Mouse (Mus musculus) heart, adult 9 months (tissue): Measurements from ENCODE around the gene Med8.
A peak's percentile ranks its signal among the peaks of the same experiment; 100 is the strongest.

ENCODE experiments used
- DNase-seq, 2 experiments: peaks; one replicate each; pipeline ENCODE4 v3.0.0; 2022; ENCODE audit warnings: low spot score in 2 of 2

Med8 gene

DNA sequence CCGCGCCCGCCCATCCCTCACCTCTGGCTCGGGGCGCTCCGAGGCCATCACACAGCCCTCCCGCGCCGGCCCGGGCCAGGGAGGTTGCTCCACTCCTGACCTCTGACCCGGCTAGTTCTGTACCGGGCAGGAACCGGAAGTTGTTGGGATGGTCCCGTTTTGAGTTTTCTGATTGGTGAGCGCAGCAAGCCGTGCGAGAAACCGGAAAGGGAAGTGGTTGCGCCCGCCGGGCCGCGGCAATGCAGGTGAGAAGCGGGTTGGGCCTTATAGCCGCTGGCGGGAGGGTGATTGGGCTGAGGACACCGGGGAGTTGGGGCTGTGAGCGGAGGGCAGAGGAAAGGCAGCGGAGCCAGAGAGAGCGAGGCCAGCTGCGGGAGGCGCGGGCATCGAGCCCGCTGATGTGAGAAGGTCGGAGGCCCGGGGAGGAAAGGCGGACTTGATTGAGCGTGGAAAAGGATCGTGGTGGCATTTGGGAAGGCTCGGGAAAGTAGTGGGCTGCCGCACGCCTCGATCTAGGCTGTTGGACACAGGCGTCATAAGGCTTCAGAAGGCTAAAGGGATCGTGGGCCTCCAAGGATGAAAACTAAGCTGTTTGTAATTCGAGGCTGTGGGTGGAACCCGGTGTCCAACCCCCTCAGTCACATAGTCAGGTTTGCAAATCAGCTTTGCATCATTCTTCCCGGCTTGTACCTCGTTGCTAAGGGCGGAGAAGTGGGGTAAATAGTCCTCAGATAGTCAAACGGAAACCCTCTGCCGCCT lies at the start of gene Med8, which contains the start of gene Szt2:
TSS of gene Med8 (plus strand) at position 196 of the 759 bp plus-strand sequence.
TSS of gene Szt2 (minus strand) at position 132 of the 759 bp plus-strand sequence.
- peak; percentile 93 to 95 for DNase-seq

DNA sequence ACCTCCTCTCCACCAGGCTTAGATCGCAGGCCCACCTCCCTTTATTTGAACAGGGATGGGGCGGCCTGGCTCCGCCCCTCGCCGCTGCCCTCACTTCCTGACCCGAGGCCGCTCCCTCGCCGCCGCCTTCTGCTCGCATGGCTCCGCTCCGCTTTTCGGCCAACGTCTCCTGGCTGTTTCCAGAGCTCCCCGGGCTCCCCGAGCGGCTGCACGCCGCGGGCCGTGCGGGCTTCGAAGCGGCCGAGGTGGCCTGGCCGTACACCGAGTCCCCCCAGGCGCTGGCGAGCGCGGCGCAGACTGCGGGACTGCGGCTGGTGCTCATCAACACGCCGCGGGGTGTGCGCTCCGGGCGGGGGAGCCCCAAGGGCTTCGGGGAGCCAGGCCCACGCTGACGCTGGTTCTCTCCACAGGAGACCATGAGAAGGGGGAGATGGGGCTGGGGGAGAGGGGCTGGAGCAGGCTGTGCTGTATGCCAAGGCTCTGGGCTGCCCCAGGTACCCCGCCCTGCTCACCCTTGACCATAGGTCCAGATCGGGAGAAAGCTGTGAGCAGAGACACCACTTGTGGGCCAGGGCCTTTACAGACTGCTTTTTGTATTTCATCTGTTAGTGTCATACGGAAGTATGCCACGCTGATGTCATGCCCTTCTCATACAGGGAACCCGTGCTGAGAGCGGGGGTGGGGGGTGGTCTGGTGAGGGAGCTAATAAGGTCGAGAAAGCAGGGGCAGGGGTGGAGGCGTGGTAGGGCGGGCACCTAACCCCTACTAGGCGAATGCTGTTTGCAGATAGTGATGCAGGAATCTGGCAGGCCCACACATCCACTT lies 49.0 kb upstream of the Med8 start:
- DNase-seq, result peak; percentile 72 to 74

DNA sequence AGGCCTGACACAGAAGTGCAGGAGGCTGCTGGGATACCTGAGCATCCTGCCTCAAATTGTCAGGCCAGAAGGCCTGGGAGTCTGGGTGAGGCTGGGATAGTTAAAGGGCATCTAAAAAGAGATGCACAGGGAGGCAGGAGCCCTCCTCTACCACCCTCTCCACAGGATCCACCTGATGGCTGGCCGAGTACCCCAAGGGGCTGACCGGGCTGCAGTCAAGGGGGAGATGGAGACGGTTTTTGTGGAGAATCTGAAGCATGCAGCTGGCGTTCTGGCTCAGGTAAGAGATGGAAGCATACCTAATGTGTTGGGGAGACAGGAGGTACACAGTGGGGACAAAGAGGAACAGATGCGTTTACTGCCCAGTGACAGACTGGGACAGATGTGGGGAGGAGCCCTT lies 47.7 kb upstream of the Med8 start:
- no peak for DNase-seq

DNA sequence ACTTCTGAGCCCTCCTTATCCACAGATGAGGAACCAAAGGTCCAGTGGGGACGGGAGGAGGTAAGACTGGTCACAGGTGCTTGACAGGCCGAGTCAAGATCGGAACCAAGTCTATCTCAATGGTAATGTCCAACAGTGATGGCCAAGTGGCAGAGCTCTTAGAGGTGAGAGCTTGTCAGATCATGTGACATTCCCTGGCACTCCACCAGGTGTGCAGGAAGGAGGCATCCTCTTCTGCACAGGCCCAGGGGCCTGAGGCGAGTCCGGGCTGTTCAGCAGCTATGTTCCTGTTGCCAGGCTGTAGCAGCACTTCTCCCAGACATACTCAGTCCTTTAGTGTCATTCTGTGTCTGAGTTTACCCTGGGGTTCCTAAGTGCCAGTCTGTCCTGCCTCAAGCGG lies 46.3 kb upstream of the Med8 start:
- no peak for DNase-seq

DNA sequence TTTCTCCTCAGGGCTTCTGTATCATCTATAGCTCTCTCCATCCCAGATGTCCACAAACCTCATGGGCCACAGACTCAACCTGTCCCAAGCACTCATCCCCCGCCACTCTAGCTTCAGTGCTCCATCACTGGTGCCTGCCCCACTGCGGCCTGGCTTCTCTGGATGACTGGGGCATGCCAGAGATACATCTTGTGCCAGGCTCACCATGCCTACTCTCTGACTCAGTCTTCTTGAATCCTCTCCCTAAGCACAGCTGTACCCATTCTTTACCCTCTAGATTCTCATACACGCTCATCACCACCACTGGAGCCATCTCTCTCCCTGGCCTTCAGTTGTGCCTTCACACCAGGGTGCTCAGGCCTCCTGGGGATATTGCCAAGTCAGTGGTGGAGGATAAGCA lies 45.2 kb upstream of the Med8 start:
- no peak for DNase-seq

DNA sequence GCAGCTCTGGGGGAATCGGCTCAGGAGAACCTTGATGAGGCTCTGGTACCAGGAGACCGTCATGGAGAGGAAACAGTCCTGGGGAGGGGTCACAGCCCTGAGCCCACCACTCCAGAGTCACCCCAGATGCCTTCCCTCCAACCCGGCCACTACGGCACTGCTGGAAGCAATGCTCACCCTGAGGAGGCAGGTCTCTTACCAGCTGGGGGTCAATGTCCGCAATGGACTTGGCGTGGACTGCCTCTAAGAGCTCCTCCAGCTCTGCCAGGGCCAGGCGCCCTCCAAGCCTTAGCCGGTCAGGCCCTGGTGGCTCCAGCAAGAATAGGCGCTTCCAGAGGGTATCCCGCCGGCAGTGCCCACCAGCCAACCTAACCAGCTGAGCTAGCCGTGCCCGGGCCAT lies 44.5 kb upstream of the Med8 start:
- DNase-seq, result no peak

DNA sequence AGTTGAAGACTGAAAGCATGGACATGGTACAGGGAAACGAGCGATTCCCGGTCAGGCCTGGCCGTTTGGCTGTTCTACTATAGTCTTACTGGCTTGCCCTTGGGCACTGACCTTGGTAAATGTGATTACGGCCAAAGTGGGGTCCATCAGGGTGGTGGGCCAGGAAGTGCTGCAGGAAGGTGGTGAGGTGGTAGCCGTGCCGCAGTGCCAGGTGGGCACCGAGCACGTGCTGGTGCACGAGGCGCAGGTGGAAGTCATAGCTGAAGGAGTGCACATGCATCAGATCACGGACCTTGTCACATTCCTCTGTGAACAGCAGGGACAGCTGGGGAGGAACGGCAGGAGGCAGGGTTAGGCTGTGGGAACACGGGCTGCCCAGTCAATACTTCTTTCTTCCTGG lies 43.1 kb upstream of the Med8 start:
- DNase-seq, result no peak

DNA sequence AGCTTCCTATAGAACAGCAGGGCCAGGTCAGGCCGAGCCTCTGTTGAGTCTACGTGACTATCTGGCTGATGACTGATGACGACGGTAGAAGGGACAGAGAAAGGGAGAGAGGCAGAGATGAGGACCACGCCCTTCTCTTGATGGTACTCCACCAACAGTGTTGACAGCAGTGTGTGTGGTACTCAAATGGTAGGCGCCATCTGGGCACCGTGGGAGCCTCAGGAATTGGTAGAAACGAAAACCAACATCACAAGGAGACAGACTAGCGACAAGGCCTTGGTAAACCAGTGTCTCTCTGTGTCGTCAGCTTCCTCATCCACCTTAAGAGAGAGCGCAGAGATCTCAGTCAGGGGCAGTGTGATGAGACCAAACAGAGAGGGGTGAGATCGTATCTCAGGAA lies 41.6 kb upstream of the Med8 start:
- DNase-seq, result no peak

DNA sequence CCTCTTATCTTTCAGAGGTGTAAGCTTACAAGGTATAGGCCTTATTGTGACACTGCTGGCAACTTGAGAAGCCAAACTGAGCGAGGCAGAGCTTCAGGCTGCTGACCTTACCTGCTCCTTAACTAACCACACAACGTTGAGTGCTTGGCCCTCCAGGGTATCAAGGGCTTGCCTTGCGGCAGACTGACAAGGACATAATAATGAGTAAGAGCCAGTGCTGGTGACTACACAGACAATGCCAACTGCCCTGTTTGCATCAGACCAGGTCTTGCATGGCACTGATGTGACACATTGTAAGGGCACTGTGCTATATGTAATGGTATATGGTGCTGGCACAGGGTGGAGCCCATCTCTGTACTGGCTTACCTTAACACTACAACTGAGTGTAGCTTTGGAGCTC lies 40.5 kb upstream of the Med8 start:
- DNase-seq, result no peak

DNA sequence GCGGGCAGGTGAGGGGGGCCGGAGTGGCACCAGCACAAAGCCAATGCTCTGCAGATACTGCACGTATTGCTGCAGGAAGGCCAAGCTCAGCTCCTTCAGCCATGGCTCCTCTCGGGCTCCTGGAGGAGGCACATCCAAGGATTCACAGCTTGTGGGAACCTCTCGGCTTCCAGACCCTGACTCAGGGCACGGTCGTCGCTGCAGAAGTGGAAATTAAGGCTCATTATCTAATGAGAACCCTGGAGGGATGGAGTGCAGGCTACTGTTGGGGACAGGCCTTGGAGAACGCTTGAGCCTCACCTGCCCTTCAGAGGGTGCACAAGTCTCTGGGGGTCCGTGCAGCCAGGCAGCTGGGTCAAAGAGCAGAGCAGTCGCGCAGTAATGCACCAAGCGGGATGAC lies 37.3 kb upstream of the Med8 start:
- DNase-seq, result no peak

DNA sequence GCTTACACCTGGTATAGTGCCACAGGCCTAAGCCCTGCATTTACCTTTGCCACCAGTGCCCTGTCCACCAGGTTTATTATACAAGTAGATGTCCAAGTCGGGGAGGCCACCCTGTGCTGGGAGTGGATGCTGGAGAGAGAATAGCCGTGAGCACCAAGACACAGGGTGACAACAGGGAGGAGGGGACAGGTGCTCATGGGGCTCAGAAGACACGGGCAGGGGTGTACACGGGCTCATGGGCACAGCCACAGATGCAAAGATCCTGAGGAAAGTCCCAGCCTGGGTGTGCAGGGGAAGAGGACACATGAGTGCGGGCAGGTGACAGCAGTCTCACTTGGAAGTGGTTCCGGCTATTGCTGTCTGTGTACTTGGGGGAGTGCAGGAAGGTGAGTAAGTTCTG lies 33.1 kb upstream of the Med8 start:
- DNase-seq, result no peak

DNA sequence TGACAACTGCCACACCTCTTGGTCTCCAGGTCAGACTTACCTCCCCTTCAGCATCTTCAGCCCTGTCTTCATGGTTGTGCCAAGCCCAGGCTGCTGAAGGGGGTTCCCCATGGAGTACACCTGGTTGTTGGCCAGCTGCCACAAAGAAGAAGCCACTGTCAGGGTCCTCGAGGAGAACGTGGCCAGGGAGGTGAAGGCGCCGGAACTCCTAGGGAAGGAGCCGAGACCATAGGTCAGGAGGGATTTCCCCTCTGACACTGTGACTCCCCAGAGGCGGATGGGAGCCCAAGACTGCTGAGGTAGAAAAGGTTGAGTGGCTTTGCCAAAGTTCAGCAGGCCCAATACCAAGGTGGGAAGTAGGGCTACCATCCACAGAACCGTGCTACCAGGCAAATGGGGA lies 25.9 kb upstream of the Med8 start:
- no peak for DNase-seq

DNA sequence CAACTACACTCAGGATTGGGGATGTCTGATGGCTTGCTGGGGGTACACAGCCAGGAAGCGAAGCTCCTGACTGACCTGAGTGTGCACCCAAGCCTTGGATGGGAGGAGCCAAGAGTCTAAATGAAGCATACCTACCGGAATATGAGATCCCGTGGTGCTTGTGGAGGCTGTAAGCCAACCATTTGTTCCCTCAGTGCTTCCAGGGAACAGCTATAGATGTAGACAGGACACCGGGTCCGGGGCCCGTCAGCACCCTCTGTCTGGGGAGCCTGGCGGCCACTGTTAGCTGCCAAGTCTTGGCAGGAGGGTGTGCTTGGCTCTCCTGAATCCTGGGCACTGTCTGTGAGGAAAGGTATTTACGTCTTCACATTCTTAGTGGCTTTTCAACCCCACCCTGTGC lies 21.8 kb upstream of the Med8 start:
- DNase-seq, result peak in 1 of 2 experiments; percentile 23

DNA sequence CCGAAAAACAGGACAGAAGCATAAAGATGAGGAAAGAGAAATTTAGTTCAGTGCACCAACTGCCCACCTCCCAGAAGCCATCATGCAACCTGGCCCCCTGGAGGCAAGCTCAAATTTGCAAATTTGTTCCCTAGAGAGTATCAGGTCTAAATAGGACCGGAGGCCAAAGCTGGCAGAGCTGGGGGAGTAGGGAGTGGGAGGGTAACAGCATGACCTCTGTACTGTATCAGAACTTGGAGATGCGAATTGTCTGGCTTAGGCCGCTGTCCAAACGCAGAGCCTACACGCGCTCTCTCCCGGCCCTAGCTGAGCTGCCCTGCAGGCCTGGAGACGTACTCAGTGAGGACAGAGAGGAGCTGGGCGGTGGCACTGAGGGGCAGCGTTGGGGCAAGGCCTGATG lies 19.0 kb upstream of the Med8 start:
- DNase-seq, result no peak

DNA sequence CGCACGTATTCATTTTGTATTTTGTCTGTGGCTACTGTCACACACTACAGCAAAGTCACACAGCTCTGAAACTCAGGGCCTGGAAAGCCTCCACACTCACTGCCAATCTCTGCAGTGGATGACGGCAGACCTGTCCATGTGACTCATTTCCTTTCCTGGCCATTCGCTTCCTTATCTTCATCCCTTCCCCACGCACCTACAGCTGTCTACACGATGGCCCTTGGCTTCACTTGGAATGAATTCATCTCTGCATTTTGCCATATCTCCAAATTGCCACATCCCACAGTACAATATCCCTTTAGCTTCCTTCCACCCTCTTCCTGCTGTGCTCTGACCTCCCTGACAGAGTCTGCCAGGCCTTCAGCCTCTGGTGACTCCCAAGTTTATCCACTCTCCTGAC lies 14.6 kb upstream of the Med8 start:
- DNase-seq, result peak; percentile 29 to 45

DNA sequence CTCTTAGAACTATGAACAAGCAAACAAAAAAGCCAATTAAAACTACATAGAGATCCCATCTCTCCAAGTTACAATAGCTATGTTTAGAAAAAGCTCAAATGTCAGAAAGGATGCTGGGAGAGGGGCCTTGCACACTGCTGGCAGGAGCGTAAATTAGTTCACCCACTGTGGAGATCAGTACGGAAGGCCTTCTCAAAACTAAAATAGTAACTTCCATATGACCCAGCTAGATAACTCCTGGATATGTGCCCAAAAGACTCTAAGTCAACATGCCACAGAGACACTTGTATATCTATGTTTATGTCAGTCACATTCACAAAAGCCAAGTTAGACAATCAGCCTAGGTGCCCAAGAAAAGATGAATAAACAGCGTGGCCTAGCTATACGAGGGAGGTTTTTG lies 13.8 kb upstream of the Med8 start:
- no peak for DNase-seq

DNA sequence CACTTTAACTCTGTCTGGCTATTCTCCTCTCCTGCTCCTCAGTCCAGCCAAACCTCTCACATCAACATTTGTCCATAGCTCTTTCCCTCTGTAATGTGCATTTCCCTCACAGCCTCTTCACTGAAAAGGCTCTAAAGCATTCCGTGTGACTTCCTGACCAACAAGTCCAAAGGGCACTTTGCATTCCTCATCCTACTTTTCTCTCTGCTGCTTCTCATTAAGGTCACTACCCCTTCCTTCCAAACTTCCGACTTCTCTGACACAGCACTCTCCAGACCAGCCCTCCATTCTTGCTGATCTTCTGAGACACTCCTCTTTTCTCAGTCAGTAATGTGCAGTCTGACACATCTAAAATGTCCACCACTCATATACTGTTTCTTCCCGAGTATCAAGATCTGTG lies 12.7 kb upstream of the Med8 start:
- DNase-seq, result no peak

DNA sequence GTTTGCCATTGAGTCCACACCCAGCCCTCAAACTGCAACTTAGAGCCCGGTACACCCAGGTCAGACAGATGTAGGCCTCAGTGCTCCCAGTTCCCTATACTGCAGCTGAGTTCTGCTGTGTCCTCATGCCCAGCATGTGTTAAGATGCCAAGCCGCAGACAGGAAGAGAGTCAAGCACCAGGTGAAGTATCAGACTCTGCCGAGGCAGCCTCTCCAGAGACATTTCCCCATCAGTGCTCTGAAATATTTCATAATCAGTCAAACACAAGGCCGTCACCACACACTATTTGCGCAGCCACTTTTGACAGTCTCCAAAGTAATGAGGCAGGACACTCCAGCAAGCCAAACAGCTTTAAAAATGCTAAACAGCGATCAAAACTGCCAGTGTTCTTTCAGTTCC lies 10.7 kb upstream of the Med8 start:
- no peak for DNase-seq

DNA sequence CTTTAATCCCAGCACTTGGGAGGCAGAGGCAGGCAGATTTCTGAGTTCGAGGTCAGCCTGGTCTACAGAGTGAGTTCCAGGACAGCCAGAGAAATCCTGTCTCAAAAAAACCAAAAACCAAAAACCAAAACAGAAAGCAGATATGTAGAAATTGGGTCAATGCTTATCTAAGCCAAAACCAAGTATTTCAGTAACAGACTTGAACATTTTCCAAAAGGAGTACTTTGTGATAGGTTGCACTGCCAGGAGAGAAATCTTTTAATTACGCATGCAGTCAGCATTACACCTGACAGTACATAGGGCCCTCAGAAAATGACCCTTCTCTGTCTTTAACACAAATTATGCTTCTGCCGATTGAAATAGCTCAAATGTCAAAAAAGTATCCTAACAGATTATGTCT lies 7.7 kb upstream of the Med8 start:
- DNase-seq, result no peak

DNA sequence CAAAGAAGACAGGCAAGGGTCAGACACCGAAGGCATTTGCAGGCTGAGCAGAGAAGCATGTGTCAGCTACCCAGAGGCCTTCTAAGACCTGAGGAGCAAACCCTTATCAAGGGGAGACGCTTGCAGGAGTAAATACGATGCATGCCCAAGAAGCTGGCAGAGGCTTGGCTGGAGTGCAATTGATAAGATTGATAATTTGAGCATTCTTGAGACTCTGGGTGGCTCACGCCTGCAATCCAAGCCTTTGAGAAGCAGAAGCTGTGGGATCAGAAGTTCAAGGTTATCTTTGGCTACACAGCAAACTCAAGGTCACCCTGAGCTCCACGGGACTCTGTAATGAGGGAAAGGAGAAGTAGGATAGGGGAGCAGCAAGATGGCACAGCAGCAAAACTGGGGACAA lies 7.2 kb upstream of the Med8 start:
- DNase-seq, result no peak

DNA sequence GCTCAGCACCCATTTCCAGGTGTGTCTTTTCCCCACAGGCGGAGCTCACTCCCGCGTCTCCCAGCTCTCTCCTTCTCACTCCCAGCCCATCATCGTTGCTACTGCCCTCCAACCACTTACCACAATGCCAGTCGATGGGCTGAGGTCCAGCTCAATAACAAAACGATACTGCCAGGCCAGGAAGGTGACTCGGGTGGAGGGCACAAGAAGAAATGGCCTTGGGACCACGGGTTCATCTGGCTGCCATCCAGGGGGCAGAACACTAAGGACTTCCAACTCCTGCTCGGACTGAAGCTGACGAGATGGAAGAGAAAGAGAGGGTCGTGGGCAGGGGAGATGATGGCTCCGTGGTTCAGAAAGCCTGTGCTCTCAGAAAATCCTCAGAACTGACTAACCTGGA lies 6.4 kb upstream of the Med8 start:
- no peak for DNase-seq

DNA sequence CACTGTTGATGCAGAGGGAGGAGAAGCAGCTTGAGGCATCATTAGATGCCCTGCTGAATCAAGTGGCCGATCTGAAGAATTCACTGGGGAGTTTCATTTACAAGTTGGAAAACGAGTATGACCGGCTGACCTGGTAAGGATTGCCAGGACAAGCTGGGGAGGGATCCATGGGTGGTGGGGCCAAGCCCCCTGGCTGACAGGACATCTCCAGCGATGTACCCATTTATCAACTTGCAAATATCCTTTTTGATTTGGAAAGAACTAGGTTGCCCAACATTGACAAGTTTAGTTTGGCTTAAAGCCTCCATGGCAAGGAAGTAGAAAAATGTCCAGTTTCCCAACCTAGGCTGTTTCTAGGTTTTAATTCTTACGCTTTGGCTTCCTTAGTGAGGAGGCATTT lies 1.7 kb downstream of the Med8 start:
- no peak for DNase-seq

DNA sequence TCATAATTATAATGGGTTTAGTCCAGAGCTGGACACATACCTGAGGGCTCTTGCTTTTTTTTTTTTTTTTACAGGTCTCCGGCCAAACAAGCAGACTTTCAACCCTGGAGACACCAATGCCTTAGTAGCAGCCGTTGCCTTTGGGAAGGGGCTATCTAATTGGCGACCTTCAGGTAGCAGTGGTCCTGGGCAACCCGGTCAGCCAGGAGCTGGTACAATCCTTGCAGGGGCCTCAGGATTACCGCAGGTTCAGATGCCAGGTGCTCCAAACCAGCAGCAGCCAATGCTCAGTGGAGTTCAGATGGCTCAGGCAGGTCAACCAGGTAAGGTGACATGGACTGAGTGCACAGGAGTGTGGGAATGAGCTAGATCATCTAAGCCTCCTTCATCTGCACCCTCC lies 4.4 kb downstream of the Med8 start:
- DNase-seq, result no peak
